Mouse (Mus musculus): ENCODE data around the gene Slc25a43. TPM values are rescaled to one million over a fixed set of nuclear protein-coding genes. Genes with fewer than 3 reads are reported as not detected.

The Slc25a43 gene
- polyA plus RNA-seq, 1 experiment from 2014 or later: 3.4 TPM

DNA sequence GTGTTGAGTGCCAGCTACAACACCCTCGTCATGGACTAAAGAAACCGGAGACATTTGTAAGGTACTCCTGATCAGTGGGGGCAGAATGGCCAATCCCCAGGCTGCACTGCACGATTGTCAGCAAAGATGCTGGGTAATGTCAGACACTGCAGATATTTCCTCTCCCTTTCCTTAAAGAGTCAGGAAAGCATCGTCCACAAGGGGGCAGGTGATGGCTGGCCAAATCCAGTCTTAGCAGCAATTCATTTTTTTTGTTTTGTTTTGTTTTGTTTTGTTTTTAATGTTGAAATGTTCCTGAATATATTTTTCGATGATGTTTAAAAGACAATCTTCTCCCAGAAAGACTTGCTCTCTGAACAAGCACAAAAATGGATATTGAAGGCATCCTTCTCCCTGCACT is 67.9 kb downstream of the Slc25a43 start:
- no peak overlapping the region for H3K4me2 ChIP-seq
- no peaks in the 10 kb centered on the region for H3K9me3 ChIP-seq (replicated peaks)
- WGBS: 24% methylated on average over 5 of the region's 5 CpGs
- H3K4me3 ChIP-seq: no peak overlapping the region
- no peak for ATAC-seq (replicated peaks; ENCODE audit: insufficient number of reproducible peaks, insufficient read depth, low FRiP score, low read depth)
- H3K27ac ChIP-seq: no peak overlapping the region
- peaks cover 5% of the 10 kb centered on the region; the same call in 1 of the 2 replicates for H3K4me1 ChIP-seq (replicated peaks)
- no peaks in the 10 kb centered on the region for H3K27me3 ChIP-seq
- no peak overlapping the region for H3K9ac ChIP-seq
- H3K36me3 ChIP-seq: no peaks in the 10 kb centered on the region

DNA sequence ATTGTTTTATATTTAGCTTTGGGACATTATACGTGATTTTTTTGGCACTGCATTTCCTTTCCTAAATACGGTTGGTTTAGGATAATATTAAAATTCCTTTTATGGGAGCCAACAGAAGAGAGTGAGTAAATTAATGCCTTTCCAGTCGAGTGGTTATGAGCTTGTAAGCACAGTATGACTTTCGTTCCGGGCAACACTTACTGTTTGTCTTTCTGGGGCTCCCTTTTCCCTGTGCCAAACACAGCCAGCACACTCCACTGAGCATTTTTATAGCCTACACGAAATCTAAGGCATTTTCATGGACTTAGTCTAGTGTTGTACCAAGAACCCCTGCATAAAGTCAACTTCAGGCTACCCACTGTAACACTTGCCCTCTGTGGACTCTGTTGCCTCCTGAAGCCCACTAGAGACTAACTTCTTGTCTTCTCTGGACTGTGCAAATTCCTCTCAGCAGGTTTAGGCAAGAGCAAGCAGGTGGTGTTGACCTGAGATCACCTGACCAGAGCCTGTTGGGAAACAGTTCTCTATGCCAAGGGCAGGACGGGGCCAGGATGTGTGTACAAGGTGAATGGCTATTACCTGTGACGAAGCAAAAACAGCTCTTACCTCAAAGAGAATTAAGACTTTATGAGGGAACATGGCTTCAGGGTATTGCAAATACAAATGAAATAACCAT is 70.8 kb downstream of the Slc25a43 start:
- WGBS: 82% methylated on average over 8 of the region's 8 CpGs

DNA sequence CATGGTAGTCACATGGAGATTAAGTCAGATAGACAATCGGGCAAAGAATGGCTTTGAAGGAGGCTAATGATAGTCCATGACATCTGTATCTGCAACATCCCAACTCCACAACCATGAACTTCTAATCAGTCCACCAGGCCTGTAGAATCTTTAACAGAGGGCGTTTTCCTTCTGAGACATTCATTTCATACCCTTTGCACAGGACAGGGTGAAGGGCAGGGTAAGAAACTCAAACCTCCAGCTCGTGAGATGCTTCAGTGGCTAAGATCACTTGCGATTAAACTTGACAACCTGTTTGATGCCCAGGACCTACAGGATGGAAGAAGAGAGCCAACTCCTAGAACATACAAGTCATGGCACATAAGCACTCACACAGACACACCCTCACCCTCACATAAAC is 71.6 kb downstream of the Slc25a43 start:
- no peaks in the 10 kb centered on the region for H3K9me3 ChIP-seq (replicated peaks)
- ATAC-seq (replicated peaks; ENCODE audit: insufficient number of reproducible peaks, insufficient read depth, low FRiP score, low read depth): no peak
- 83% methylated on average over 4 of the region's 4 CpGs for WGBS

More for the DNA sequence above, 70.8 kb downstream of the Slc25a43 start:
- H3K4me1 ChIP-seq (replicated peaks): 0 out of 2 replicates have a peak, but pooled peaks cover 4% of the 10 kb centered on the region
- no peaks in the 10 kb centered on the region for H3K27me3 ChIP-seq
- no peak overlapping the region for H3K9ac ChIP-seq
- H3K4me2 ChIP-seq: no peak overlapping the region
- H3K9me3 ChIP-seq (replicated peaks): no peaks in the 10 kb centered on the region
- no peaks in the 10 kb centered on the region for H3K36me3 ChIP-seq
- no peak overlapping the region for H3K27ac ChIP-seq
- H3K4me3 ChIP-seq: no peak overlapping the region
- ATAC-seq (replicated peaks; ENCODE audit: insufficient number of reproducible peaks, insufficient read depth, low FRiP score, low read depth): no peak

DNA sequence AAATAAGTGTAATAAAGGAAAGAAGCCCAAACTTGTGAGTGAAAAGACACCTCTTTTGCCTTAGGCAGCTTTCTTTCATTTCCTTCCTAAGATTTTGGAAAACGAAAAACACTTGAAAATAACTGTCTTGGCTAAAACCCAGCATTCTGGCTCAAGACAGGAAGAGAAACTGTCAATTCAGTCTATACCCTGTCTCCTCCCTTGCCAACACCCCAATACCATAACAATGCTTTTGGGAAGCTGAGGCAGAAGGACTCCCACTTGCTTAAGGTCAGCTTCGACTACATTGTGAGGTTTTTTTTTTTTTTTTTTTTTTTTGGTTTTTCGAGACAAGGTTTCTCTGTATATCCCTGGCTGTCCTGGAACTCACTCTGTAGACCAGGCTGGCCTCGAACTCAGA is 72.0 kb downstream of the Slc25a43 start:
- H3K4me3 ChIP-seq: no peak overlapping the region
- 74% methylated on average over 3 of the region's 4 CpGs for WGBS
- no peak overlapping the region for H3K4me2 ChIP-seq
- no peaks in the 10 kb centered on the region for H3K9me3 ChIP-seq (replicated peaks)
- H3K4me1 ChIP-seq (replicated peaks): 0 out of 2 replicates have a peak, but pooled peaks cover 4% of the 10 kb centered on the region
- no peaks in the 10 kb centered on the region for H3K36me3 ChIP-seq
- H3K9ac ChIP-seq: no peak overlapping the region
- H3K27me3 ChIP-seq: no peaks in the 10 kb centered on the region
- no peak for ATAC-seq (replicated peaks; ENCODE audit: insufficient number of reproducible peaks, insufficient read depth, low FRiP score, low read depth)
- H3K27ac ChIP-seq: no peak overlapping the region

More for the DNA sequence above, 71.6 kb downstream of the Slc25a43 start:
- Histone ChIP-seq H3K4me2 (no peak overlapping the region), H3K27me3 (no peaks in the 10 kb centered on the region), H3K36me3 (no peaks in the 10 kb centered on the region), H3K27ac (no peak overlapping the region), H3K4me3 (no peak overlapping the region), H3K4me1 (replicated peaks) (0 out of 2 replicates have a peak, but pooled peaks cover 4% of the 10 kb centered on the region), H3K9ac (no peak overlapping the region)

DNA sequence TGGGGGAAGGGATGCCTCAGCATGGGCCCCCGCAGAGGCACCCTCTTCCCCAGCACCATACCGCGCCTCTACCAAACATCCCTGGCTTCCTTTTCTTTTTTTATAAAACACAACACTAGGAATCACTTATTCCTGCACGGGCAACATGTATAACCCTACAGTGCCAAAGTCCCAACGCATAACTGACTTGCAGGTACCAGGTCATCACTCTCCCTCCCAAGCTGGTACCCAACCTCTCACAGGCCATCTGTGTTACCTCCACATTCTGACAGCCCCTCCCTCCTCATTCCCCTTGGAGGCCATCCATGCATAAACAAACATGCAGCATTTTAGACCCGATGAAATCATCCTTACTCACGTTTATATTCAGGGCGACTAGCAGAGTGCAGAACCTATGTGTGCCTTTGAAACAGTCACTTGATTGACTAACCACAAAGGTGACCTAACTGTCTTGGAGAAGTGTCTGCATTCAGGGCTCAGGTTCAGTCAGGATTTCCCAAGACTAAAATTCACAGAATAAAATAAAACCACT is 73.0 kb downstream of the Slc25a43 start:
- 27% methylated on average over 8 of the region's 8 CpGs for WGBS
- no peak for ATAC-seq (replicated peaks; ENCODE audit: insufficient number of reproducible peaks, insufficient read depth, low FRiP score, low read depth)
- Histone ChIP-seq H3K9ac (no peak overlapping the region), H3K27ac (peak overlapping the region; percentile 49; the same call in 1 of the 2 replicates), H3K9me3 (replicated peaks) (no peaks in the 10 kb centered on the region), H3K4me3 (no peak overlapping the region), H3K4me1 (replicated peaks) (0 out of 2 replicates have a peak, but pooled peaks cover 4% of the 10 kb centered on the region), H3K4me2 (peak overlapping the region; percentile 59), H3K27me3 (no peaks in the 10 kb centered on the region), H3K36me3 (no peaks in the 10 kb centered on the region)

DNA sequence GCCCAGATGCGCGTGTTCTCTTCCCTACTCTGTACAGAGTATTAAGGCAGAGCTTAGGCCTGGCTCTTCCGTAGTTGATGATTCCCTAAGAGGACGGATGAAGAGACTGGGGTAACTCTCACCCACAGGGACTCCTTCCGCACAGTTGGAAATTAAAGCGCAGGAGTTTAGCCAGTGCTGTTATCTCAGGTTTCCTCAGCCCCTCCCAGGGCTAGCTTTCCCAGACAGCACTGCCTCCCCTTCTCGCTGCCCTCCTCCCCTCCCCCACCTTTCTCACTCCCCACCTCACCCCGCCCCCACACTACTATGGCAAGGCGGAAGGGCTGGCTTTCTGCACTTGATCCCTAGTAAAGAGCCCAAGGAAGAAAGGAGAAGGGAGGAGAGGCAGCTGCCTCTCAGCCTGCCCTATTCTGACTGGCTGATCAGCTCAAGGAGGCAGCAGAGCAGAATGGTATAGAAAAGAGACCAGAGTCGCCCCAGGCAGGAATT is 73.5 kb downstream of the Slc25a43 start:
- Histone ChIP-seq H3K4me3 (peak overlapping the region; percentile 38), H3K9ac (peak overlapping the region; percentile 34; the same call in 1 of the 2 replicates), H3K4me1 (replicated peaks) (0 out of 2 replicates have a peak, but pooled peaks cover 4% of the 10 kb centered on the region), H3K4me2 (peak overlapping the region; percentile 59), H3K9me3 (replicated peaks) (no peaks in the 10 kb centered on the region), H3K27ac (peak overlapping the region; percentile 49), H3K36me3 (no peaks in the 10 kb centered on the region), H3K27me3 (no peaks in the 10 kb centered on the region)
- peak; percentile 53; the same call in 1 of the 2 replicates for ATAC-seq (replicated peaks; ENCODE audit: insufficient number of reproducible peaks, insufficient read depth, low FRiP score, low read depth)
- 12% methylated on average over 9 of the region's 10 CpGs for WGBS

DNA sequence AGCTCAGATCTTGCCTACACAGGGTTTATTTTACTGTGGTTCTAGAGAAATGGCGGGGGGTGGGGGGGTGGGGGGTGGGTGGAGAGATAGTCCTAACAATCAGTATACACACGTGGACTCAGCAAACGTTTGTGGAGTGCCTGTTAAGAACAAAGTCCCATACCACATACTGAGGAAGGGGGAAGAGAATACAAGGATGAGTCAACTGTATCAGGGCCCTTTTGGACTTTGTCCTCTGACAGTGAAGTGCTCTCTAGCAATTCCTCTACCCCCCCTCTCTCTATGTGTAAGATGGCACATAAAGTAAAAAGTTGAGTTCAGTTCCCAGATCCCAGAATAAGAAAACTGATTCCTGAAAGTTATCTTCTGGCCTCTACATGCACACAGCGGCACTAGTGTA is 76.1 kb downstream of the Slc25a43 start:
- Histone ChIP-seq H3K9ac (no peak overlapping the region), H3K27me3 (no peaks in the 10 kb centered on the region), H3K36me3 (no peaks in the 10 kb centered on the region), H3K4me1 (replicated peaks) (0 out of 2 replicates have a peak, but pooled peaks cover 4% of the 10 kb centered on the region), H3K27ac (no peak overlapping the region), H3K9me3 (replicated peaks) (no peaks in the 10 kb centered on the region), H3K4me2 (no peak overlapping the region), H3K4me3 (no peak overlapping the region)
- ATAC-seq (replicated peaks; ENCODE audit: insufficient number of reproducible peaks, insufficient read depth, low FRiP score, low read depth): no peak
- WGBS: 65% methylated on average over 4 of the region's 4 CpGs

DNA sequence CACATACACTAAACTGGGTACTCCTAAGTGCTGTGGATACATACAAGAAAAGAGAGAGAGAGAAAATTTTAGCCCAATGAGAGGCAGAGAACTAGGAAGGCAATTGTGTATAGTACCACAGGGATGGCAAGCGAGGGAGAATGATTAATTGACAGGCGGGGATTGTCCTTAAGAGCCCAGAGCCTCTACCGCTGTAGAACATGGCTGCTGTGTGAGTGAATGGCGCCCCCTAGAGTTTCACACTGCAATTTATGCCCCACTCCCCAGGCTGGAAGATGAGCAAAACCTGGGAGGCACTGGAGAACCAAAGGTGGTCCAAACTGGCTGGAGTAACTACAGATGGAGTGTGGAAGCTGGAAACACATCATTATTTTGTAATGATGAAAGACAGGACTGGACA is 76.7 kb downstream of the Slc25a43 start:
- H3K9me3 ChIP-seq (replicated peaks): no peaks in the 10 kb centered on the region
- no peak overlapping the region for H3K27ac ChIP-seq
- H3K4me1 ChIP-seq (replicated peaks): 0 out of 2 replicates have a peak, but pooled peaks cover 4% of the 10 kb centered on the region
- ATAC-seq (replicated peaks; ENCODE audit: insufficient number of reproducible peaks, insufficient read depth, low FRiP score, low read depth): no peak
- no peak overlapping the region for H3K4me3 ChIP-seq
- H3K36me3 ChIP-seq: no peaks in the 10 kb centered on the region
- H3K4me2 ChIP-seq: no peak overlapping the region
- H3K9ac ChIP-seq: no peak overlapping the region
- no peaks in the 10 kb centered on the region for H3K27me3 ChIP-seq
- whole genome bisulfite sequencing: 15% methylated on average over 4 of the region's 4 CpGs

DNA sequence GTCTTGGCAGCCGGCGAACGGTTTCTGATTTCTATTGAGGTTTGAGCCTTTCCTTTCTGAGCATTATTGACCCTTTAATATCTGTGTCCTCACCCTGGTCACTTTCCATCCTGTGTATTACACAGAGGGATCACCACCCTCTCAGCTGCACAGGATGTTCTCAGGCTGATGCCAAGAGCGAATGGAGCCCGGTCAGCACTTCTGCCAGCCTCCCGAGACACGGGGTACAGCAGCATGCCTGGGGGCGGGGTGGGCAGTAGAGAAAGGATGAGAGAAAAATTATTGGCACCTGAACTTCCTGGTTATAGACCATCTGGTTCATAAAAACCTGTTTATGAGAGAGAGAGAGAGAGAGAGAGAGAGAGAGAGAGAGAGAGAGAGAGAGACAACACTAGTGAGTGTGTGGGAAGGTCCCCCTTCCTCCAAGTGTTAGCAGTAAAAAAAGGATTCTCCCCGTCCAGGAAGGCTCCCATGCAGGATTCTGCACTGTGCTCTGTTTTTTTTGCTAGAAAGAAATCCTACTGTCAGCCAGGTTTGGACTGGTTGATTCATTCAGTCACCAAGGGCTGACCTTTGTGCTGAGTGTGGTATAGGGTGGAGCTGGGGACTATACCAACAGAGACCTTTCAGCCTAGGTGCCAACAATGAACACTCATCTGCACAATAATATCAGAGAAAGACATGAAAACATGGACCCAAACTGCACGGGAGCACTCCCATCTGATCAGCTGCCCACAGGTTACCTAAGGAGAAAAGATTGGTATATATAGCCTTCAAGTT is 80.7 kb downstream of the Slc25a43 start:
- no peak for ATAC-seq (replicated peaks; ENCODE audit: insufficient number of reproducible peaks, insufficient read depth, low FRiP score, low read depth)
- no peaks in the 10 kb centered on the region for H3K4me1 ChIP-seq (replicated peaks)
- no peaks in the 10 kb centered on the region for H3K27me3 ChIP-seq
- no peak overlapping the region for H3K9ac ChIP-seq
- H3K4me2 ChIP-seq: no peak overlapping the region
- no peak overlapping the region for H3K27ac ChIP-seq
- no peaks in the 10 kb centered on the region for H3K36me3 ChIP-seq
- no peaks in the 10 kb centered on the region for H3K9me3 ChIP-seq (replicated peaks)
- 82% methylated on average over 10 of the region's 10 CpGs for WGBS
- H3K4me3 ChIP-seq: no peak overlapping the region

DNA sequence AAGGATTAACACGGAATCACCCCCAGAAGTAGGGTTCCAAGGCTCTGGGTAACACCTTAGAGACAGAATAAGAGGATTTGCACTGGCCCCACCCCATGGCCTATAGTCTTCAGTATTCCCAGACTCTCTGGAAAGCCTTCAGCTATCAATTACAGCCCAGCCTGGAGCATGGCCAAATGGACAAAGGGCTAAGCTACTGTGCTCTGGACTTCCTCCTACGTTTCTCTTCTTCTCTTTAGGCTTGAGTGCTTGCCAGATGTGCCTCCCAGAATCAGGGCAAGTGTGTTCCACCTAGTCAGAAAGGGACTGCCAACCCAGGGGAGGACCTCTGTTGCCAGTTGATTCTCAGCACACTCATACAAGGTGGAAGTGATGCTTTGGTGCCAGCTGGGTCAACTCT is 81.6 kb downstream of the Slc25a43 start:
- no peaks in the 10 kb centered on the region for H3K36me3 ChIP-seq
- no peaks in the 10 kb centered on the region for H3K9me3 ChIP-seq (replicated peaks)
- no peak overlapping the region for H3K27ac ChIP-seq
- 28% methylated on average over 2 of the region's 2 CpGs for WGBS
- H3K4me1 ChIP-seq (replicated peaks): no peaks in the 10 kb centered on the region
- ATAC-seq (replicated peaks; ENCODE audit: insufficient number of reproducible peaks, insufficient read depth, low FRiP score, low read depth): no peak
- no peak overlapping the region for H3K9ac ChIP-seq
- H3K4me2 ChIP-seq: no peak overlapping the region
- H3K27me3 ChIP-seq: no peaks in the 10 kb centered on the region
- H3K4me3 ChIP-seq: no peak overlapping the region

All from heart, embryonic 15.5 days (tissue).